Mouse (Mus musculus) midbrain, embryonic 15.5 days (tissue): ENCODE measurements around the gene Hbb-y. TPM values are rescaled to one million over a fixed set of nuclear protein-coding genes. Genes with fewer than 3 reads are reported as not detected.
"Not testable (repeated sequence)": the region's sequence is repeated elsewhere in the genome, so short reads cannot be mapped to it uniquely, and the experiment has no call there.

ENCODE experiments used
- ATAC-seq: fragments of 200-750 bp; cut with Nextera tagmentation; replicated peaks from 2 replicates; pipeline ENCODE4 v1.8.0; 2017; ENCODE audit warnings: moderate TSS enrichment
- H3K27ac ChIP-seq: fragments of 300-500 bp; sonication (generic); 2 replicates; pipeline ENCODE4 v1.5.1; 2015; ENCODE audit warnings: mild to moderate bottlenecking, inconsistent platforms
- H3K27me3 ChIP-seq: fragments of 300-500 bp; sonication (generic); replicated peaks from 2 replicates; pipeline ENCODE4 v1.6.1; 2015; ENCODE audit warnings: inconsistent platforms
- H3K36me3 ChIP-seq: fragments of 300-500 bp; sonication (generic); replicated peaks from 2 replicates; pipeline ENCODE4 v1.6.1; 2015; ENCODE audit warnings: inconsistent platforms
- H3K4me1 ChIP-seq: fragments of 300-500 bp; sonication (generic); 2 replicates; pipeline ENCODE4 v1.6.1; 2015; ENCODE audit warnings: inconsistent platforms
- H3K4me2 ChIP-seq: fragments of 300-500 bp; sonication (generic); 2 replicates; pipeline ENCODE4 v1.6.1; 2015; ENCODE audit warnings: inconsistent platforms, mild to moderate bottlenecking, moderate library complexity
- H3K4me3 ChIP-seq: fragments of 300-500 bp; sonication (generic); 2 replicates; pipeline ENCODE4 v1.5.1; 2015; ENCODE audit warnings: mild to moderate bottlenecking, inconsistent platforms
- H3K9ac ChIP-seq: fragments of 300-500 bp; sonication (generic); 2 replicates; pipeline ENCODE4 v1.6.1; 2015; ENCODE audit warnings: mild to moderate bottlenecking, inconsistent platforms
- H3K9me3 ChIP-seq: fragments of 300-500 bp; sonication (generic); 2 replicates; pipeline ENCODE4 v1.6.1; 2016; ENCODE audit warnings: inconsistent platforms
- WGBS: fragments of 180-500 bp; shearing (Covaris S2); methylation state at CpG from one replicate; pipeline ENCODE4 v1.1.7; 2015; ENCODE audit warnings: mixed read lengths; 5-methylcytosine and 5-hydroxymethylcytosine counted together
- polyA plus RNA-seq: library from polyadenylated mRNA; unstranded; fragments of >200 nt; fragmentation: Nextera tagmentation; extraction: Ambion mirVana; gene quantifications from 2 replicates; pipeline ENCODE4 v1.2.1, GENCODE M21; 2015

Gene Hbb-y
- polyA plus RNA-seq, 1 experiment from 2014 or later: 221 TPM

DNA sequence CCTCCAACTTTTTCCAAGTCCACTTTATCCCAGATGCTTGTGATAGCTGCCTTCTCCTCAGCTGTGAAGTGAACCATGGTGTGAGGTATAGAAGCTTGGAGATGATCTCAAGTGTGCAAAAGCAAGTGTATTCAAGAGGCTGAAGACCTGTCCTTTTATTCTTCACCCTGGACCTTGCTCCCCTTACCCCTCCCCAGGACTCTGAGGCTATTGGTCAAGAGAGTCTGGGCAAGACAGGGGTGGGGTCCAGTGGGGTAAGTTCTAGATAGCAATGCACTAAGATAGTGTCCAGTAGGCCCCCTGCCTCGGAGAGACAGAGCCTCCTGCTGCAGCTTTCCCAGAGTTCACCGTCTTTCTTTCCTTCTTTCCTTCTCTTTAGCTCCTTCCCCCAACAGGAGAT, 10.0 kb downstream of the Hbb-y start, which contains the start of gene Hbb-bh1:
Gene Hbb-bh1, minus strand, starts transcription at position 131 of the 400 bp plus-strand sequence.
- Histone ChIP-seq H3K36me3 (no peaks in the 10 kb centered on the region), H3K9ac (no peak within 1 kb of the TSS), H3K27me3 (no peaks in the 10 kb centered on the region), H3K4me3 (no peak within 1 kb of the TSS), H3K4me2 (no peak within 1 kb of the TSS), H3K4me1 (no peaks in the 10 kb centered on the region), H3K9me3 (no peaks in the 10 kb centered on the region), H3K27ac (no peak within 1 kb of the TSS)
- no peak for ATAC-seq
- 86% methylated on average over 2 of the region's 2 CpGs for WGBS

DNA sequence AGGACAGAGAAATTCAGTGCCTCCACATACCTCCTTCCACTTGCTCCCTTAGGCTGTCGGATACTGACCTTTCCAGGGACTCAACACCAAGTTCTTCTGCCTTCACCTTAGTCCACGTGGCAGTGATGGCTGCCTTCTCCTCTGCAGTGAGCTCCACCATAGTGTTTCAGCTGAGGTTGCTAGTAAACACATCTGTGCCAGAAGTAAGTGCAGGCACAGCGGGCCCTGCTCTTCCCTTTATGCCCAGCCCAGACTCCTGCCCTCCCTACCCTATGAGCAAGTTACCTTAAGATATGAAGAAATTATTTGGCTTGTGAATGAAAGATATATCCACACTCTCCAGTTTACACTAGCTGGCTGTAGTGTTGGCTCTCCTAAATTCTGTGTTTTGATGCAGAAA, 12.7 kb downstream of the Hbb-y start, which contains the start of gene Hbb-bh2:
Gene Hbb-bh2, minus strand, starts transcription at position 253 of the 400 bp plus-strand sequence.
- no peaks in the 10 kb centered on the region for H3K36me3 ChIP-seq
- H3K9me3 ChIP-seq: no peaks in the 10 kb centered on the region
- no peak within 1 kb of the TSS for H3K4me2 ChIP-seq
- no peak within 1 kb of the TSS for H3K27ac ChIP-seq
- H3K9ac ChIP-seq: no peak within 1 kb of the TSS
- H3K4me1 ChIP-seq: no peaks in the 10 kb centered on the region
- no peaks in the 10 kb centered on the region for H3K27me3 ChIP-seq
- 71% methylated on average over 3 of the region's 3 CpGs for WGBS
- ATAC-seq: no peak
- H3K4me3 ChIP-seq: no peak within 1 kb of the TSS

DNA sequence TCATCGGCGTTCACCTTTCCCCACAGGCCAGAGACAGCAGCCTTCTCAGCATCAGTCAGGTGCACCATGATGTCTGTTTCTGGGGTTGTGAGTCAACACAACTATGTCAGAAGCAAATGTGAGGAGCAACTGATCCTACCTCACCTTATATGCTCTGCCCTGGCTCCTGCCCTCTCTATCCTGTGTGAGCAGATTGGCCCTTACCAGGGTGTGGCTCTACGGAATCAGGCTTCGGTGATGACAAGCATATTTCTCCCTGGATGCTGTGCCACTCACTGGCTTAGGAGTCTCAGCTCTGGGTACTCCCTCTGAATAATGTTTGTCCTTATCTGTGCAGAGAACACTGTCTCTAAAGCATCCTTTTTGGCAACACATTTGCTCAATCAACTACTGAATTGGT, 25.2 kb downstream of the Hbb-y start, which contains the start of gene Hbb-bs:
Gene Hbb-bs, minus strand, starts transcription at position 289 of the 400 bp plus-strand sequence.
- H3K27me3 ChIP-seq: no peaks in the 10 kb centered on the region
- ATAC-seq: no peak
- no peaks in the 10 kb centered on the region for H3K36me3 ChIP-seq
- H3K4me1 ChIP-seq: no peaks in the 10 kb centered on the region
- H3K9me3 ChIP-seq: no peaks in the 10 kb centered on the region
- H3K4me3 ChIP-seq: no peak within 1 kb of the TSS
- 94% methylated on average over 4 of the region's 4 CpGs for WGBS
- no peak within 1 kb of the TSS for H3K27ac ChIP-seq
- no peak within 1 kb of the TSS for H3K4me2 ChIP-seq
- no peak within 1 kb of the TSS for H3K9ac ChIP-seq

DNA sequence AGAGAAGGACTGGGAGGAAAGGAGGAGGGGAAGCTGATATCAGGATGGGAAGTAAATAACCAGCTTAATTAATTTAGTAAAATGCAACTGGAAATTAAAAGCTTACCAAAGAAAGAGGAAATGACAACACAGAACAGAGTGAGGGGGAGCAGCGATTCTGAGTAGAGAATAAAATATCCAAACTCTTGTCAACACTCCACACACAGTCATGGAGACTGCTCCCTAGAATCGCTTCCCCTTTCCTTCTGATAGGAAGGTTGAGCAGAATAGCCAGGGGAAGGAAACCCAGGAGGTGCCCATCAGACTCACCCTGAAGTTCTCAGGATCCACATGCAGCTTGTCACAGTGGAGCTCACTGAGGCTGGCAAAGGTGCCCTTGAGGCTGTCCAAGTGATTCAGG, 25.9 kb downstream of the Hbb-y start:
- H3K9ac ChIP-seq, H3K27me3 ChIP-seq, H3K4me3 ChIP-seq, H3K4me2 ChIP-seq, H3K9me3 ChIP-seq, H3K36me3 ChIP-seq, ATAC-seq, H3K4me1 ChIP-seq, H3K27ac ChIP-seq: not testable (repeated sequence)
- WGBS: no CpG with 5 or more reads among the region's 2 CpGs

DNA sequence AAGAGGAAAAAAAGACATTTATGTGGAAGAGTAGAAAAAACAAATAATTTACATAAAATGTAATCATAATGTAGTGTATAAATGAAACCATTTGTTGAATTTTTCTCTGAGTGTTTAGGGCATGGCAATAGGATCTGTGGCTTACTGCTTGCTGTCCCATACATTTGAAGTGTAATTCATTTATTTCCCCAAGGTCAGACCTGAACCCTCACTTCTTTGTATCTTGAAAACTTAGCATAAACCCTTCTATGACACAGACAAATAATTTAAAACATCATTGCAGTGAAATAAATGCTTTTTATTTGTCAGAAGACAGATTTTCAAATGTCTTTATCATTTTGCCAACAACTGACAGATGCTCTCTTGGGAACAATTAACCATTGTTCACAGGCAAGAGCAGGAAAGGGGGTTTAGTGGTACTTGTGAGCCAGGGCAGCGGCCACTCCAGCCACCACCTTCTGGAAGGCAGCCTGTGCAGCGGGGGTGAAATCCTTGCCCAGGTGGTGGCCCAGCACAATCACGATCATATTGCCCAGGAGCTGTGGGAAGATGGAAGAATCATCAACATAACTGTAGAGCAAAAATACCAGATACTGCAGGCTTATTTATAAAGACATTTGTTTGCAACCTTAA, 26.6 kb downstream of the Hbb-y start:
- 46% methylated on average over 3 of the region's 3 CpGs for WGBS
- Histone ChIP-seq H3K27me3 (no peaks in the 10 kb centered on the region), H3K27ac (no peak overlapping the region), H3K36me3 (no peaks in the 10 kb centered on the region), H3K4me3 (no peak overlapping the region), H3K9ac (no peak overlapping the region), H3K4me1 (no peaks in the 10 kb centered on the region), H3K4me2 (no peak overlapping the region), H3K9me3 (no peaks in the 10 kb centered on the region)
- no peak for ATAC-seq

DNA sequence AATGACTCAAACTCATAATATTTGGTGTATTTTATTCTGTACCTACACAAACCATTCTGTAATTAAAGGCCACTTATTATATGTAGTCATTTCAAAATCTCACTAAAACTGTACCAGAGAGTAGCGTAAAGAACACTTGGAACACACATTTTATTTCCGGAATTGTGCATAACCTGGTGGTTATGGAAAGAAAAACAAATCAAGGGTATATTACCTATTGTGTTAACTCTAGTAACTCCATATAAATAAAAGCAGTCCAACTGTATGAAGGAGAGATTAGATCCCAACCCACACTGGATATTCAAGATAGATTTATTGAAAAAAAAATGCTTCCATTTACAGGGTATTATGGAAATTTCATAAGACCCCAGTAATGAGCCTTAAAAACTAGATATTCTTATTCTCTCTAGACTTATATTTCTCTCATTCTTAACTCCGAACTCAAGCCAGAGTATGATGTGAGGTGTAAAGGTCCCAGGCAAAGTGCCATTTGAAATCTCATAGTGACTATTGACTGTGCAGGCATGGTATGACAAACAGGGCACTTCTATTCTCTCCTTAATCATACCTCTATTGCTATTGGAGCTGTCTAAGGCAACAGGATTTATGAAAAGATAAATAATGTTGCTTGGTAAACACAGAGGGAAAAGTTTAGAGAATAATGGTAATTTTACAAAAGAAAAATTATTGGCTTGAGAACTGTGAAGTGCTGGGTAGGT, 27.3 kb downstream of the Hbb-y start:
- ATAC-seq: no peak
- Histone ChIP-seq H3K36me3 (no peaks in the 10 kb centered on the region), H3K4me3 (no peak overlapping the region), H3K4me2 (no peak overlapping the region), H3K9ac (no peak overlapping the region), H3K9me3 (no peaks in the 10 kb centered on the region), H3K4me1 (no peaks in the 10 kb centered on the region), H3K27me3 (no peaks in the 10 kb centered on the region), H3K27ac (no peak overlapping the region)
- WGBS: 90% methylated on average over 3 of the region's 3 CpGs

DNA sequence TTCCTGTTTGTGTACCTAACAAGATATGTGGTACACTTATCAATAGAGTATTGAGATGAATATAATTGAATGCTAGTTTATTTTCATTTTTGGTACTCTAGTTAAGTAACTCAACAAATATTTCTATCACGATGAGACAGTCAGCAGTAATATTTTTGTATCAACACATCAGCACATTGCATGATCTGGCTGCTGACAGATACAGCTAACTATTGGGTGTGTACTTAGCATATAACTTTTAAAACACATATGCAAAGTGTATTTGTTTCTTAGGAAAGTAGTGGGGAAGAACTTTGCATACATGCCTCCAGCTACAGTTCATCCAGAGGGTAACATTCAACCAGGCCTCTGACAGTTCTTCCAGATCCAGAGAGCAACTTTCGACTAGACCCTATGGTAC, 28.4 kb downstream of the Hbb-y start:
- ATAC-seq: no peak
- H3K4me2 ChIP-seq: no peak overlapping the region
- no peak overlapping the region for H3K27ac ChIP-seq
- H3K36me3 ChIP-seq: no peaks in the 10 kb centered on the region
- no peaks in the 10 kb centered on the region for H3K9me3 ChIP-seq
- WGBS: 88% methylated on average over 2 of the region's 2 CpGs
- no peaks in the 10 kb centered on the region for H3K27me3 ChIP-seq
- H3K9ac ChIP-seq: no peak overlapping the region
- H3K4me1 ChIP-seq: no peaks in the 10 kb centered on the region
- no peak overlapping the region for H3K4me3 ChIP-seq

DNA sequence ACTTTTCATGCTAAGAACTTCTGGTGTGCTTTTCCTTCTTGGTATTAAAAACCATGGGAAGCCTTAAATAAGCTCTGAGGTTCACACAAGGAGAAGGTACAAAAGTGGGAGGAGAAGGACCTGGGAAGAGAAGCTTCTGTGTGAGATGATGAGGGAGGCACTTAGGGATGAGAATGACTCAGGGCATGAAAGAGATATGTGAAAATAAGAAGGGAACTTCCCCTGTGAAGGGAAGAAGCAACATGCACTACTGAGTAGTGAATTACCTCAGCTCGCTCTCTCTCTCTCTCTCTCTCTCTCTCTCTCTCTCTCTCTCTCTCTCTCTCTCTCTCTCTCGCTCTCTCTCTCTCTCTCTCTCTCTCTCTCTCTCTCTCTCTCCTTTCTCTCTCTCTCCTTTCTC, 37.9 kb downstream of the Hbb-y start:
- WGBS: 86% methylated on average over 1 of the region's 2 CpGs
- not testable (repeated sequence) for H3K36me3 ChIP-seq, H3K27me3 ChIP-seq, H3K9ac ChIP-seq, H3K27ac ChIP-seq, H3K9me3 ChIP-seq, H3K4me2 ChIP-seq, H3K4me1 ChIP-seq, ATAC-seq, H3K4me3 ChIP-seq

DNA sequence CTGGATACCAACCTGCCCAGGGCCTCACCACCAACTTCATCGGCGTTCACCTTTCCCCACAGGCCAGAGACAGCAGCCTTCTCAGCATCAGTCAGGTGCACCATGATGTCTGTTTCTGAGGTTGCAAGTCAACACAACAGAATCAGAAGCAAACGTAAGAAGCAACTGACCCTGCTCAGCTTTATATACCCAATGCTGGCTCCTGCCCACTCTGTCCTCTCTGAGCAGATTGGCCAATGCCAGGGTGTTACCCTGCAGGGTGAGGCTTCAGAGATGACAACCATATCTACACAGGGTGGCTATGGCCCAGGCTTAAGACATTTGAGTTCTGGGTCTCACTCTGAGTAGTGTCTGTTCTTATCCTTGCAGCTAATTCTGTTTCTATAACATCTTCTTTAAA, 39.2 kb downstream of the Hbb-y start, which contains the start of gene Hbb-bt:
Gene Hbb-bt, minus strand, starts transcription at position 231 of the 400 bp plus-strand sequence.
- Histone ChIP-seq H3K27me3 (no peaks in the 10 kb centered on the region), H3K27ac (no peak within 1 kb of the TSS), H3K4me2 (no peak within 1 kb of the TSS), H3K4me3 (no peak within 1 kb of the TSS), H3K9me3 (no peaks in the 10 kb centered on the region), H3K9ac (no peak within 1 kb of the TSS), H3K36me3 (no peaks in the 10 kb centered on the region), H3K4me1 (no peaks in the 10 kb centered on the region)
- WGBS: 80% methylated on average over 3 of the region's 3 CpGs
- no peak for ATAC-seq

DNA sequence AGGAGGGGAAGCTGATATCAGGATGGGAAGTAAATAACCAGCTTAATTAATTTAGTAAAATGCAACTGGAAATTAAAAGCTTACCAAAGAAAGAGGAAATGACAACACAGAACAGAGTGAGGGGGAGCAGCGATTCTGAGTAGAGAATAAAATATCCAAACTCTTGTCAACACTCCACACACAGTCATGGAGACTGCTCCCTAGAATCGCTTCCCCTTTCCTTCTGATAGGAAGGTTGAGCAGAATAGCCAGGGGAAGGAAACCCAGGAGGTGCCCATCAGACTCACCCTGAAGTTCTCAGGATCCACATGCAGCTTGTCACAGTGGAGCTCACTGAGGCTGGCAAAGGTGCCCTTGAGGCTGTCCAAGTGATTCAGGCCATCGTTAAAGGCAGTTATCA, 39.9 kb downstream of the Hbb-y start:
- H3K27me3 ChIP-seq, ATAC-seq, H3K4me2 ChIP-seq, H3K4me3 ChIP-seq, H3K4me1 ChIP-seq, H3K36me3 ChIP-seq, H3K9ac ChIP-seq, H3K9me3 ChIP-seq, H3K27ac ChIP-seq: not testable (repeated sequence)
- WGBS: no CpG with 5 or more reads among the region's 3 CpGs

DNA sequence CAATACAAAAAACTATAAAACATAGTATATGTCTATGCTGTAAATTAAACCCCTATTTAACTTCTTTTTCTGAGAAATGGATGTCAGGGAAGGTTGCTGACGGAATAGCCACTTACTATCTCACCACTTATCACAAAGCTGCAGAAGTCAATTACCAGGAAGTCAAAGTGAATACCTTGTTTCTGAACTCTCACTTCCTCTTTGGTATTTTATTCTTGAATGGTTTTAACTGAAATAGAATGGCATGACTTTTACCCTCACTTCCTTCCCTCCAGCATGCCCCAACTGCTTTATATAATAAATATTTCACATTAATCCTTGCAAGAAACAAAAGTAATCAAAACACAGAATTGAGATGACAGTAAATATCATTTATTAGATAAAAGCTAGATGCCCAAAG, 40.8 kb downstream of the Hbb-y start:
- H3K9ac ChIP-seq: no peak overlapping the region
- H3K4me1 ChIP-seq: no peaks in the 10 kb centered on the region
- no peaks in the 10 kb centered on the region for H3K27me3 ChIP-seq
- no peak overlapping the region for H3K4me3 ChIP-seq
- H3K9me3 ChIP-seq: no peaks in the 10 kb centered on the region
- H3K27ac ChIP-seq: no peak overlapping the region
- WGBS: 76% methylated on average over 1 of the region's 1 CpGs
- no peaks in the 10 kb centered on the region for H3K36me3 ChIP-seq
- ATAC-seq: no peak
- H3K4me2 ChIP-seq: no peak overlapping the region

DNA sequence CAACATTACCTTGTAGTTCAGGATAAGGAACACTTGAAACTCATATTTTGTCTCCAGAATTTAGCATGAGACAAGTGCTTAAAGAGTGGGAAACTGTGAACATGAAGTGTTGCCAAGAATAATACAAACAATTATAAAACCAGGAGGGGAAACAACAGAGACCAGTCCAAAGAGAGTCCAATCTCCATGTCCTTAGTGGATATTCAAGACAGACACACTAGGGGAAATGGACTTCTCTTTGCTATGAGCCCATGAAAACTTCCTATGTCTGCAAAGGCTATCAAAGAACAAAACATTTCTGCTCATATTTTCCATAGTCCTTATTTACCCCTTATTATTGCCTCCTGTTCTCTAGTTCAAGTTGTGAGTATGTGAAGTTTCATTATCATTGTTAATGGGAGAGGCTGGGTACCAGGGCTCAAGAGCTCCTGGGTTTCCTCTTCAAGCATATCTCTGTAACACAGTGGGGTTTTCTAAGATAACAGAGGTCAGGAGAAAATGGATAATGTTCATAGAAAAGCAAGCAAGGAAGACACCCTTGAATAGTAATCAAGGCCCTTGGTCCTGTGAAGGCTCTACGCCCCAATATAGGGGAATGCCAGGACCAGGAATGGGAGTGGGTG, 41.7 kb downstream of the Hbb-y start:
- H3K4me2 ChIP-seq: no peak overlapping the region
- no peaks in the 10 kb centered on the region for H3K4me1 ChIP-seq
- no peaks in the 10 kb centered on the region for H3K36me3 ChIP-seq
- no peak overlapping the region for H3K27ac ChIP-seq
- H3K27me3 ChIP-seq: no peaks in the 10 kb centered on the region
- ATAC-seq: no peak
- no peaks in the 10 kb centered on the region for H3K9me3 ChIP-seq
- H3K4me3 ChIP-seq: no peak overlapping the region
- no peak overlapping the region for H3K9ac ChIP-seq
- 88% methylated on average over 1 of the region's 1 CpGs for WGBS
